16 mouse cellular contexts compared by ENCODE assay signal in genomic region chr4:120687282-120687681, GRCm38 (mm10). TPM values are rescaled to one million over a fixed set of nuclear protein-coding genes. Genes with fewer than 3 reads are reported as not detected.
"Had no signal": no experiment of that assay in that cellular context is flagged by ENCODE, and none has a peak within 500 bp of the region (broad histone marks: within the 10 kb centered on the region; RNA-seq: fewer than 3 reads in every experiment).

No protein-coding gene starts in this region.

- H3K9me3 ChIP-seq: liver, embryonic 15.5 days; lung, embryonic 15.5 days; midbrain, embryonic 13.5 days had no signal

- H3K27ac ChIP-seq: kidney, postnatal 0 days; liver, embryonic 15.5 days; lung, embryonic 15.5 days; macrophage; midbrain, embryonic 13.5 days; stomach, postnatal 0 days had no signal

- H3K4me2 ChIP-seq: liver, embryonic 11.5 days; liver, embryonic 15.5 days; lung, embryonic 15.5 days; midbrain, embryonic 13.5 days had no signal

- H3K27me3 ChIP-seq: lung, embryonic 15.5 days had no signal

- H3K36me3 ChIP-seq: liver, embryonic 15.5 days; lung, embryonic 15.5 days; midbrain, embryonic 13.5 days had no signal

- H3K4me3 ChIP-seq: liver, embryonic 15.5 days; lung, embryonic 15.5 days; megakaryocyte, embryonic 14.5 days; midbrain, embryonic 13.5 days; myocyte had no signal

- H3K4me1 ChIP-seq: lung, embryonic 15.5 days; midbrain, embryonic 13.5 days had no signal

- H3K9ac ChIP-seq: liver, embryonic 15.5 days; lung, embryonic 15.5 days; midbrain, embryonic 13.5 days had no signal

- DNase-seq: kidney, adult 9 months; kidney, postnatal 36 days; layer of hippocampus, adult 9-11 months; lung, postnatal 14 days; thymus, postnatal 14 days had no signal

- ATAC-seq: intestine, postnatal 0 days; midbrain, embryonic 13.5 days had no signal

RNA-seq across cellular contexts. Expression of gene Cited4, which starts 20.9 kb away (rescaled TPM):
- total RNA-seq: neutrophil, adult 5-6 weeks had no signal
- polyA plus RNA-seq: macrophage, myocyte had no signal
